Mouse (Mus musculus) neural tube, embryonic 14.5 days (tissue): Measurements from ENCODE around the gene Rgs9bp. TPM values are rescaled to one million over a fixed set of nuclear protein-coding genes. Genes with fewer than 3 reads are reported as not detected.
"Not testable (repeated sequence)": the region's sequence is repeated elsewhere in the genome, so short reads cannot be mapped to it uniquely, and the experiment has no call there.

Source experiments
- ATAC-seq: fragments of 200-750 bp; cut with Nextera tagmentation; 2 replicates; pipeline ENCODE4 v1.8.0; 2017; ENCODE audit warnings: low read depth, mild to moderate bottlenecking, moderate TSS enrichment, moderate library complexity
- H3K27ac ChIP-seq: fragments of 300-500 bp; sonication (generic); 2 replicates; pipeline ENCODE4 v1.5.1; 2014; ENCODE audit warnings: low read depth, mild to moderate bottlenecking, control low read depth, low read length, moderate library complexity, mixed read lengths
- H3K27me3 ChIP-seq: fragments of 300-500 bp; sonication (generic); 2 replicates; pipeline ENCODE4 v1.6.1; 2014; ENCODE audit warnings: low read length; ENCODE audit not compliant: control insufficient read depth, insufficient read depth
- H3K36me3 ChIP-seq: fragments of 300-500 bp; sonication (generic); 2 replicates; pipeline ENCODE4 v1.6.1; 2014; ENCODE audit warnings: low read length, mixed read lengths; ENCODE audit not compliant: control insufficient read depth, insufficient read depth
- H3K4me1 ChIP-seq: fragments of 300-500 bp; sonication (generic); 2 replicates; pipeline ENCODE4 v1.6.1; 2014; ENCODE audit warnings: low read length; ENCODE audit not compliant: control insufficient read depth, insufficient read depth
- H3K4me2 ChIP-seq: fragments of 300-500 bp; sonication (generic); 2 replicates; pipeline ENCODE4 v1.6.1; 2014; ENCODE audit warnings: mild to moderate bottlenecking, low read depth, low read length, control low read depth
- H3K4me3 ChIP-seq: fragments of 300-500 bp; sonication (generic); 2 replicates; pipeline ENCODE4 v1.5.1; 2014; ENCODE audit warnings: low read depth, low read length, control low read depth, mixed read lengths
- H3K9ac ChIP-seq: fragments of 300-500 bp; sonication (generic); replicated peaks from 2 replicates; pipeline ENCODE4 v1.6.1; 2014; ENCODE audit warnings: low read depth, mild to moderate bottlenecking, control low read depth, low read length, mixed read lengths
- H3K9me3 ChIP-seq: fragments of 300-500 bp; sonication (generic); 2 replicates; pipeline ENCODE4 v1.6.1; 2016; ENCODE audit warnings: low read length; ENCODE audit not compliant: control insufficient read depth
- whole genome bisulfite sequencing: fragments of 180-500 bp; shearing (Covaris S2); extraction: QIAGEN DNeasy Blood & Tissue Kit; methylation state at CpG from one replicate; pipeline ENCODE4 v1.1.7; 2014; 5-methylcytosine and 5-hydroxymethylcytosine counted together
- polyA plus RNA-seq: library from polyadenylated mRNA; unstranded; fragments of >200 nt; fragmentation: Nextera tagmentation; extraction: Ambion mirVana; gene quantifications from 2 replicates; pipeline ENCODE4 v1.2.1, GENCODE M21; 2014

Gene Rgs9bp
- polyA plus RNA-seq, 1 experiment from 2014 or later, result 0.08 TPM

GRCm38 (mm10) chr7:35555224-35556204 is 29.9 kb downstream of the Rgs9bp start:
- ATAC-seq, result peak; percentile 95
- Histone ChIP-seq H3K4me2 (peak overlapping the region; percentile 55), H3K27ac (peak overlapping the region; percentile 97), H3K9ac (peak overlapping the region; percentile 91), H3K4me3 (peak overlapping the region; percentile 73), H3K9me3 (no peaks in the 10 kb centered on the region), H3K36me3 (no peaks in the 10 kb centered on the region), H3K4me1 (no peaks in the 10 kb centered on the region), H3K27me3 (no peaks in the 10 kb centered on the region)
- WGBS, result 1% methylated on average over 91 of the region's 93 CpGs

GRCm38 (mm10) chr7:35554605-35555175 is 30.7 kb downstream of the Rgs9bp start:
- no peaks in the 10 kb centered on the region for H3K27me3 ChIP-seq
- WGBS, result 4% methylated on average over 28 of the region's 28 CpGs
- H3K4me1 ChIP-seq, result no peaks in the 10 kb centered on the region

GRCm38 (mm10) chr7:35553751-35554604 is 31.4 kb downstream of the Rgs9bp start:
- H3K27me3 ChIP-seq, result no peaks in the 10 kb centered on the region
- no peak for ATAC-seq
- H3K9ac ChIP-seq, result no peak overlapping the region
- no peak overlapping the region for H3K27ac ChIP-seq
- no peaks in the 10 kb centered on the region for H3K9me3 ChIP-seq
- H3K4me2 ChIP-seq, result peak overlapping the region; percentile 55
- no peaks in the 10 kb centered on the region for H3K4me1 ChIP-seq
- peak overlapping the region; percentile 73 for H3K4me3 ChIP-seq
- H3K36me3 ChIP-seq, result peaks cover 13% of the 10 kb centered on the region; the same call in 1 of the 2 replicates
- 67% methylated on average over 10 of the region's 10 CpGs for WGBS

More at GRCm38 (mm10) chr7:35554605-35555175, 30.7 kb downstream of the Rgs9bp start:
- Histone ChIP-seq H3K36me3 (peaks cover 6% of the 10 kb centered on the region; the same call in 1 of the 2 replicates), H3K4me3 (peak overlapping the region; percentile 73), H3K9ac (peak overlapping the region; percentile 91), H3K27ac (peak overlapping the region; percentile 97), H3K9me3 (no peaks in the 10 kb centered on the region), H3K4me2 (peak overlapping the region; percentile 55)
- ATAC-seq, result peak; percentile 42; the same call in 1 of the 2 replicates

- ATAC-seq, result peak; percentile 58; the same call in 1 of the 2 replicates
- Histone ChIP-seq H3K36me3 (peaks cover 16% of the 10 kb centered on the region), H3K4me1 (no peaks in the 10 kb centered on the region), H3K4me3 (no peak overlapping the region), H3K4me2 (no peak overlapping the region), H3K9ac (no peak overlapping the region), H3K27me3 (no peaks in the 10 kb centered on the region), H3K27ac (no peak overlapping the region), H3K9me3 (no peaks in the 10 kb centered on the region)
- WGBS, result 36% methylated on average over 4 of the region's 4 CpGs
Observed at GRCm38 (mm10) chr7:35545881-35546280, 39.5 kb downstream of the Rgs9bp start.

GRCm38 (mm10) chr7:35537562-35537961 is 47.8 kb downstream of the Rgs9bp start, which contains the start of gene Tdrd12:
TSS of gene Tdrd12 (minus strand) at chr7:35537745.
- ATAC-seq, result no peak
- H3K36me3 ChIP-seq, result no peaks in the 10 kb centered on the region
- H3K9ac ChIP-seq, result no peak within 1 kb of the TSS
- H3K9me3 ChIP-seq, result no peaks in the 10 kb centered on the region
- H3K27ac ChIP-seq, result no peak within 1 kb of the TSS
- H3K4me2 ChIP-seq, result no peak within 1 kb of the TSS
- 93% methylated on average over 17 of the region's 17 CpGs for WGBS
- no peak within 1 kb of the TSS for H3K4me3 ChIP-seq
- H3K4me1 ChIP-seq, result no peaks in the 10 kb centered on the region
- H3K27me3 ChIP-seq, result no peaks in the 10 kb centered on the region

- Histone ChIP-seq H3K27me3 (no peaks in the 10 kb centered on the region), H3K4me3 (no peak overlapping the region), H3K27ac (no peak overlapping the region), H3K4me2 (no peak overlapping the region), H3K9ac (no peak overlapping the region), H3K9me3 (no peaks in the 10 kb centered on the region), H3K36me3 (no peaks in the 10 kb centered on the region), H3K4me1 (no peaks in the 10 kb centered on the region)
- ATAC-seq, result no peak
- 80% methylated on average over 12 of the region's 12 CpGs for WGBS
Observed at GRCm38 (mm10) chr7:35535750-35536512, 49.5 kb downstream of the Rgs9bp start.

GRCm38 (mm10) chr7:35530544-35530943 is 54.8 kb downstream of the Rgs9bp start:
- H3K9ac ChIP-seq, H3K27ac ChIP-seq, H3K9me3 ChIP-seq, H3K4me1 ChIP-seq, H3K36me3 ChIP-seq, H3K27me3 ChIP-seq, H3K4me3 ChIP-seq, H3K4me2 ChIP-seq, ATAC-seq: not testable (repeated sequence)
- WGBS, result 73% methylated on average over 1 of the region's 1 CpGs

GRCm38 (mm10) chr7:35530026-35530425 is 55.4 kb downstream of the Rgs9bp start:
- 76% methylated on average over 3 of the region's 3 CpGs for WGBS
- H3K9me3 ChIP-seq, result no peaks in the 10 kb centered on the region
- ATAC-seq, result no peak
- H3K36me3 ChIP-seq, result no peaks in the 10 kb centered on the region
- no peaks in the 10 kb centered on the region for H3K4me1 ChIP-seq
- H3K27ac ChIP-seq, result no peak overlapping the region
- H3K4me3 ChIP-seq, result no peak overlapping the region
- no peaks in the 10 kb centered on the region for H3K27me3 ChIP-seq
- H3K9ac ChIP-seq, result no peak overlapping the region
- H3K4me2 ChIP-seq, result no peak overlapping the region
